Mouse (Mus musculus) gastrocnemius, postnatal 10 days (tissue): ENCODE data around the gene Cacna1c. TPM values are rescaled to one million over a fixed set of nuclear protein-coding genes. Genes with fewer than 3 reads are reported as not detected.
A peak's percentile ranks its signal among the peaks of the same experiment; 100 is the strongest.

Source experiments
- DNase-seq: peaks from one replicate; pipeline ENCODE4 v3.0.0; 2021; ENCODE audit warnings: mixed read lengths
- total RNA-seq, 2 experiments: library from RNA; stranded (reverse); gene quantifications; 2 replicates each; pipeline ENCODE4 v1.2.3; 2021

Gene Cacna1c
- total RNA-seq, 2 experiments from 2014 or later = 5.2 to 7.3 TPM

DNA sequence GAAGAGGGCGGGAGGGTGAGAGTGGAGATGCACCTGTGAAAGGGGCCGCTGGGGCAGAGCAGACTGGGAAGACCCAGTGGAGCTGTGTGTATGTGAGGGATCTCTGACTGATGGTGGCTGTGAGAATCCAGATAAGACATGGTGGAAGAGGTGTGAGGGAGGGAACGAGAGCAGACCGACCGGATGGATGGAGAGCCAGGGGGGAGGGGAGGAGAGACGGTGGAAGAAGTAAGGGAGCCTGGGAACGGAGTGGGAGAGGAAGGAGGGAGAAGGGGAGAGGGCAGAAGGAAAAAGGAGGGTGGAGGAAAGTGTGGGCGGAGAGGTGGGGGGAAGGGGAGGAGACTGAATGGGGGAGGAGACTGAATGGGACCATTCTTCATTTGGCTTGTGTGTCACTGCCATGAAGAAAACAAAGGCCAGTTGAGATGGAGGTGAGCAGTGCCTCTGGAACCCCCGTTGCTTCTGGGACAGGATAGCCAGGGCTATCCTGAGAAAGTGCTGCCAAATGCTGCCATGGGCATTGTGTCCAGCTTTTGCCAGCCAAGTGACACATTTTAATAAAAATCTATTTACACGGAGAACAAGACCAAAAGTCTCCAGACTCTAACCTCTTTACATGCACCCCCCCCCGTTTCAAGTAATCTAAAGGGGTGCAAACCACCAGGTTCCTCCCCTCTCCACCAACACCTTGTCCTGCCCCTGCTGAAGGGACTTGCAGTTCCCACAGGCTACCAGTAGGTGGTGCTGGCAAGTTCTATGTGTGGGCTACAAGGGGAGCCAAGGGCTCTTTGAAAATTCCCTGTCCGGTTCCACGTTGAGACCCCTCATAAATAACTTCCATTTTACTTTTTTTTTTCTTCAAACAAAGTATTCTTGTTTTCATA is 273.6 kb downstream of the Cacna1c start:
- peak; percentile 79 for DNase-seq

DNA sequence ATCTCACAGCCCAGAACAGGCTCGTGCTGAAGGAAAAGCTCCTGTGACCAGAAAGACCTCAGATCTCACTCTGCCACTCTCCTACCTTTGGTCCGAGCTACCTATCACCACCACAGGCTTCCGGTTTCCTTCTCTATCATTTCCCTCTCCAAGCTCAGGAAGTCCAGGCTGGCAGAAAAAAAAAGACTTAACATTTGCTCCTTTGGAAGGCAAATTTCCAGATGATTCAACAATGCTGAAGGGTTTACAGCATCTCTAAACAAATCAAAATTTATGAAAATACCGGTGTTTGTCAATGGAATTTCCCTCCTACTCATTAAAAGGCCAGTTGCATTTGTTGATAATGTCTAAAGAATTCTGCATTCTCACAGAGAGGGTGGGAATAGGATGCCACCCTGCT is 288.0 kb downstream of the Cacna1c start:
- DNase-seq = no peak

GRCm38 (mm10) chr6:118907704-118908103 is 288.5 kb downstream of the Cacna1c start:
- DNase-seq = no peak

DNA sequence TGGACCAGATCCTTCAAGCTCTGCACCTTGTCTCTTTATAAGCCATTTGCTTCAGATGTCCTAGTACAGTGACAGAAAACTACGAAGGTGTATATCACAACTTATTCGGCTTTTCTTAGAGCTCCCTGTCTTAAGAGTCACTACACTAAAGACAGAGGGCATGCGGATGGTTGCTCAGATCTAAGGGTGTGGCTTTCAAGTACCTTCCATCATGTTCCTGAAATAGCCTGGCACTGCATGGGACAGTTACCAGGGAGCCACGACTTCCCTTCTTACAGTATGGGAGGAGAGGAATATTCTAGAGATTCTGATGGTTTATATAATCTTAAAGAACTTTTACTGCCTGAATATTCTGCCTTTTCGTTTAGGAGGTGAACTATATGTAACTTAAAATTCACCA is 289.3 kb downstream of the Cacna1c start:
- no peak for DNase-seq

DNA sequence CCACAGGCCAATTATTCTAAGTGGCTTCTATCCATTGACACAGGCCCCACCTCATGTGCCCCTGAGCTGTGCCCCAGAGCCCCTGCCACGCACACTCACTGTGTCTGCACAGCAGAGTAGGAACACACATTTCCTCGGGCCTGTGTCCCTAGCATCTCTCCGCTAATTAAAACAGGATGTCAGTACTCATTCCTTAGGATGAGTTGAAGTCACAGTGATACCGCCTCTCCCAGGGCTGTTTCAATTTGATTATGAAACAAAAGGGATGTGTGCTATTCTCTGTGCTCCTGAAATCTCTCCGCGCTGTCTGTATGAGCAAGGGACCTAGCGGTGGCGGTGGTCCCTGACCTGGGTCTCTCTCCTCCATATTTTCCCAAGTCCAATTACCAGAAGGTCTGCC is 296.5 kb downstream of the Cacna1c start:
- no peak for DNase-seq

DNA sequence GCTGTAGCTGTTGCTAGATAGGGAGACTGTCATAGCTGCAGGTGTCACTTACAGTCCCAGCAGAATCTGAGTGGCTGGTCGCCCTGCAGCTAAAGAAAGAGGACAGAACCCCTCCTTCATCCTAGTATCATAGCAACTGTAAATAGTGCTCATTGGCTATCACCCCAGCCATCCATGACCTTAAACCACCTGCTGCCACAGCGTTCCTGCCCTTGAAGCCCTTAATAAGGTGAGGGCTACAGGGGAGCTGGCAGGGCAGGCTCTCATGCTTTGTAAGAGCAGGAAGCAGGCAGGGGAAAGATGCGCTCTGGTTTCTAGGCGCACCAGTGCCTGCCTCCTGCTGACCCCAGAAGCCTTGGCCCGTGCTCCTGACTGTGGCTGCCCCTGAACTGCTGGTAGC is 299.1 kb downstream of the Cacna1c start:
- DNase-seq = peak; percentile 7

- no peak for DNase-seq
Observed at GRCm38 (mm10) chr6:118894043-118894442, 302.2 kb downstream of the Cacna1c start.

- no peak for DNase-seq
Observed at GRCm38 (mm10) chr6:118889441-118889840, 306.8 kb downstream of the Cacna1c start.

GRCm38 (mm10) chr6:118887032-118887431 is 309.2 kb downstream of the Cacna1c start:
- no peak for DNase-seq

DNA sequence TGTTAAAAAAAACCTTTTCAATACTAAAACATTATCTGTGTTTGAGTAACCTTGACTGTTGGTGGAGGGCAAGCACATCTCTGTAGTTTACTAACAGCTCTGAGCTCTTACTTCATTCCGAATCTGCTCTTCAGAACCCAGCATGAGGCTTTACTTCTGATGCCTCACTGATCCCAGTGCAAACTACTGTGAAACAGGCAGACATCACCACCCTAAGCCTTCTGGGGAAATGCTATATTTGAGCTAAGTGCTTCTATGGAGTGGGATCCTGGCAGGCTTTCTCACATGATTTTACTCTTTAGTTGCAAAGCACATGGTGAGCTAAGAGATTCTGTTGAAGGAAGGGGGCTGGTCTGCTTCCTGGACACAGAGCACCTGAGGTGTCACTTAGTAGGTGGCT is 311.3 kb downstream of the Cacna1c start:
- no peak for DNase-seq

GRCm38 (mm10) chr6:118884073-118884551 is 312.1 kb downstream of the Cacna1c start:
- DNase-seq = no peak

GRCm38 (mm10) chr6:118876204-118876603 is 320.0 kb downstream of the Cacna1c start:
- DNase-seq = peak; percentile 24

DNA sequence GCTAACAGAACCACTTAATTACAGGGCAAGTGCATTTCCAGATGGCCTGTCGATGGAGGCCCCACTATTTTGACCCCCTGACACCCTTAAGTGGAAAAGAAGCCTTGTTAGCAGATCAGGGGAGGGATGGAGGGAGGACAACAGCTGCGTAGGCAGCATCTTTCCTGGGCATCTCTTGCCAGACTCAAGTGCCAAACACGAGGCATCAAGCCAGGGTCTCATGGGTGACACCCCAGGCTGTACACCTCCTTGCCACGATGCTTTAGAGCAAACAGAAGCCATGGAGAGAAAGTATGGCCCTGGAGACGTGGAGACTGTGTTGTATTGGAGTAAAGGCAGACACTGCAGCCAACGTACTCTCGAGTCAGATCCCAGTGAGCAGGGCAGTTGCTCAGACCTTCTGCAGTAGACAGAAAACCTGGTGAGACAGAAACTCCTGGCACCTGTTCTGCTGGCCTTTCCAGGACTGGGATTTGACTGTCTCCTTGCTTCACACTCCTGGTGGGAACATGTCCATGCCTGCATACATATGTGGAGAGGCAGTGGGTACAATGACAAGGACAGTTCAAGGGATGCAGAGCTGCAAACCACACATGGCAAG is 325.9 kb downstream of the Cacna1c start:
- DNase-seq = no peak

DNA sequence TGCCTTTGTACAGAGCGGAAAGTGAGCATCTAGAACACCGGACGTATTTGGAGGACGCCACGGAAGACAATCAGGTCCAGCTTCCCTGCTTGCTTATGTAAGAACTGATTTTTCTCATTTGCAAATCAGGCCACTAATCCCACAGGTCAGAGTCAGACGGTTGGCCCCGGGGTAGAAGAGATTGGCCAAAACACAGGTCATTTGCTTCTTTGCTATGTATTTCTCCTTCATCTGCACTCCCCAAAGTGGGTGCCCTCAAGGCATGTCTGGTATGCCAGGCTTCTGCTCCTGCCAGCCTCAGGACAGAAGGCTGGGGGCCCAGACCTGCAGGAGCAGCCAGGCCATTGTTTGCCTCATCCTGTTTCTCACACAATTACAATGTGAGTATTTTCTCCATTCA is 328.8 kb downstream of the Cacna1c start:
- DNase-seq = no peak

DNA sequence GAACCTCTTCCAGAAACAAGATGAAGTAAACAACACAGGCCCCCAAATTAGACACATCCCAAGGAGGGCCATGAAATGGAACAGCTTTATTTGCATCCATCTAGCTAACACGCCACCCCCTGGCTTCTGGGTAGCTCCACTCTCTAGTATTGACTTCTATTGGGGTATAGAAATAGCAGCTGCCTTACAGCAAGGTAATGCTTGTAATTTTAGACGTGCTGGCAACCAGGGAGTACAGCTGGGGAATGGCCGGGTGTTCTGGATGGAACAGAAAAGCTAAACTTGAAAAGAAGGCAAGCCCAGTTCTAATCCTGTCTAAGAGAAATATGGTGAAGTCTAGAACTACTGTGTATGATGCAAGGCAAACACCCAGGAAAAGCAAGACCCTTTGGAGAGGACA is 329.3 kb downstream of the Cacna1c start:
- no peak for DNase-seq

GRCm38 (mm10) chr6:118865777-118866380 is 330.3 kb downstream of the Cacna1c start:
- no peak for DNase-seq

DNA sequence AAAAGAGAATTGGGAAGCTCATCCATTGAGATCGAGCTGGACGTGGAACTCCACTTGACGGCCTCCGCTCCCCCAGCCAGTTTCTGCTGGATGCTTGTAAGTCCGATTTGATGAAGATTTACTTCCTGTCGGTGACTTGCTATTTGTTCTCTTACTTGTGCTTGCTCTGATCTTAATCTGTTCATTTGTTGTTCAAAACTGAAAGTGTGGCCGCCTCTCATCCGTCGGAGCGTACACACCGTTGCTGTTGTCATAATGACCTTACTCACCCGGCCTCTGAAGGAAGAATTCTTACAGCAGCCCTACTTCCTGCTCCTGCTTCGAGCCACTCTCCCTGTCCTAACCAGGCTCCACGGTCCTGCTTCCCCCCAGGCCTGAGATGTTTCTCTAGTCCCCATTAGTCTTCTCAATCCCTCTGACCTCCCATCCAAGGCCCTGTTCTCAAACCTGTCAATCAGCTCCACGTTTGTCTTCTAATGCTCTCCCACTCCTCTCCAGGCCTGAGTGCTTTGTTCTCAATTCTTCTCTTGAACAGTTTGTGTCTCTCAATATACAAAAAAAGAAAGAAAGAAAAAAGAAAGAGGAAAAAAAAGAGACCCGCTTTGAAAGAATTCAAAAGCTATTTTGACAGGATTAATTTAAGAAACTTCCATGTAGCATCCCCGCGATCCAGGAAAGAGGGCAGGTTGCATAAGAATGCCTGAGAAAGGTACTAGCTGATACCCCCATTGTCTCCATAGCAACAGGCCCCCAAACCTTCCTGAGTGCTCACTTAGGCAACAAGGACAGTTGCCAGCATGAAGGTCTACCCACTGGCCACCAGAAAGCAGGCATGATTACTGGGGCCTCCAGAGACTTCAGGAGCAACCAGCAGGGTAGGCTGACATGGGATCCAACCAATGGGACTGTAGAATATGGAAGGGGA is 331.3 kb downstream of the Cacna1c start:
- DNase-seq = no peak

GRCm38 (mm10) chr6:118862727-118863126 is 333.5 kb downstream of the Cacna1c start:
- DNase-seq = no peak

DNA sequence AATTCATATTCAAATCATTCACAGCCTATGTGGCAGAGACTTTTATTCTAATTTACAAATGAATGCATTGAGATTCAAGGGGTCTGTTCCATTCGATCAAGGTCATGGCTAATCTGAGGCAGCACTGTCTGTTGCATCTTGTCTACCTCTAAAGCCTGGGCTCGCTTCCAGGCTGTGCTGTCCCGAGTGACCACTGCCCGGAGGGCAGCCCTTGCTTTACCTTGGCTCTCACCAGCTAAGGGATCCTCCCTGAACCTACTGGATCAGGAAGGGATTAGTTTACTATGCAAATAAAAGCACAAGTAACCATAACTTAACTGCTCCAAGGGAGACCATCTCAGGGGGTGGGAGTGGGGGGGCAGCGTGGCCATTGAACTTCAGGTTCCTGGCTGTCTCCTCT is 334.1 kb downstream of the Cacna1c start:
- DNase-seq = no peak

GRCm38 (mm10) chr6:118858431-118858830 is 337.8 kb downstream of the Cacna1c start:
- no peak for DNase-seq

- DNase-seq = no peak
Observed at GRCm38 (mm10) chr6:118852131-118852530, 344.1 kb downstream of the Cacna1c start.

DNA sequence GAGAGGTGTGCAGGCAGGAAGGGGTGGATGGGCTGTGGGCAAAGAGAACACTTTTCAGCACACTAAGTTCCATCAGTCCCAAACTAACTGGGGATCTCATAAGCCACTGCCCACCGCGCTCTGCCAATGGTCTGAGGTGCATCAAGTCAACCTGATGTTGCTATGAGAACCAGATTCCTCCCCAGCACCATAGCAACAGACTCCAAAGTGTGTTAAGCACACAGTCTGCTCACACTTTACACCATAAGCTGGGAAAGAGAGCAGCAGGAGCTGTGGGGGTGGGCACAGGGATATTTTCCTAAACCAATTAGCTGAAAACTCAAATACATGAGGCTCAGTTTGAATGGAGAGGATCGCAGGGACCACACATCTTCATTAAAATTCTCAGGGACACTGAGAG is 345.1 kb downstream of the Cacna1c start:
- DNase-seq = no peak
